Mouse (Mus musculus): ENCODE results near the gene Aplp2. TPM values are rescaled to one million over a fixed set of nuclear protein-coding genes. Genes with fewer than 3 reads are reported as not detected.

Aplp2 gene
- 167 and 182 TPM in 2 replicates for polyA plus RNA-seq (2014; fragmentation: Nextera tagmentation; extraction: Ambion mirVana)

DNA sequence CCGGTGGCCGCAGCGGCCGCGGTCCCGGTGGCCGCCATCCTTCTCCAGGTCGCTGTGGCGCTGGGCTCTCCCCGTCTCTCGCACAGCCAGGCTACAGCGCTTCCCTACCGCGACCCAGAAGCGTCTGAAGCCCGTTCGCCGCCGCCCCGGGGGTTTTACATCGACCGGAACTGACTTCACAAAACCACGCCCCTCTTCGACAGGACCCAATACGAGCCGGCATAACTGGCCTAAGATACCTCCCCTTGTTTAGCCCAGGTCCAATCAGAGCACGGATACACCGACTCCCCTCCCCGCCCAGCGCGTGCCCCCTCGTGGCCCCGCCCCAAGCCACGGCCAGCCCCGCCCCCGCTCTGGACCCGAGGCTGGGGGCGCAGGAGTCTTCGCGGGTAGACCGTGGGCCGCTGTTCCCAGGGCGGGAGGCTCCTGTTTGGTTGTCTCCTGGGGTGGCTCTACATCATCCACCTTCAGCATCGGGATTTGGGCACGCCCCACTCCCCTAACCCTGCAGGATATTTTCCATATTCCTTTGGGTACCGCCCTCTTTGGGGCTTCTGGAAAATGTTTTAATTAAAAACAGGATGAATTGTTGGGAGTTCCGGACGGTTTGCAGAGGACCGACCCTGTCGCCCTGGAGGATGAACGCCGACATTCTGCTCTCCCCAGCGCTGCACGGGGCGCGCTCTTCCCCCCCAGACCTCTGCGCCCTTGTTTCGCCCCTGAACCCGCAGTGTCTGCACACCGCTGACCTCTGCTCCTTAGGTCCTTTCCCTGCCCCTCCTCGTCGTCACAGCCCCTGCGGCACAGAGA, at the start of gene Aplp2:
Aplp2 (minus strand) TSS at position 126 of the 810 bp plus-strand sequence.
- Histone ChIP-seq H3K36me3 (ENCODE audit: control insufficient read depth, insufficient read depth, low read length) (no peaks in the 10 kb centered on the region), H3K9me3 (ENCODE audit: control insufficient read depth, low read length) (no peaks in the 10 kb centered on the region), H3K4me3 (ENCODE audit: low read depth, low read length) (peak within 1 kb of the TSS; percentile 96), H3K27ac (replicated peaks; ENCODE audit: low read depth, low read length) (peak within 1 kb of the TSS; percentile 86), H3K4me2 (ENCODE audit: low read depth, severe bottlenecking) (peak within 1 kb of the TSS; percentile 86), H3K4me1 (ENCODE audit: control insufficient read depth, insufficient read depth, low read length) (peaks cover 4% of the 10 kb centered on the region; the same call in 1 of the 2 replicates), H3K9ac (ENCODE audit: low read length) (peak within 1 kb of the TSS; percentile 83), H3K27me3 (ENCODE audit: control insufficient read depth, insufficient read depth, low read length) (no peaks in the 10 kb centered on the region)
- peak; percentile 98 for DNase-seq (ENCODE audit: low spot score)
- WGBS = under 1% methylated on average over 63 of the region's 63 CpGs
- ATAC-seq (ENCODE audit: insufficient number of reproducible peaks, low FRiP score, low TSS enrichment, low read depth) = peak; percentile 100

DNA sequence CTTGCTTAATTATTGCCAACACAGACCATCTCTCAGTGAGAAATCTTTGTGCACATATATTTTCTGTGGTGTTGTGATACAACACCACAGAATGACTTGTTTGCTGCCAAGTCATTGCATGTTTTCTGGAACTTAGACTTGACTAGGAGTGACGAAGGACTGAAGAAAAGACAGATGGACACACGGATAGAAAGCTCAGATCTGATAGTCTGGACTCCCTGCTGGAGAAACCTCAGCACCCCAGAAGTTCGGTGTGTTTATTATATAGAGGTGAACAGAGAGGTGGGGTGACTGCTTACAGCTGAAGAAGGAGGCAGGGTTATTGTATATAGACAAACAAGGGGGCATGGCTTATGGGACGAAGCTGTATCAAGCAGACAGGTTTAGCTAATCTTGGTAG, 48.6 kb upstream of the Aplp2 start:
- Histone ChIP-seq H3K36me3 (ENCODE audit: control insufficient read depth, insufficient read depth, low read length) (no peaks in the 10 kb centered on the region), H3K4me2 (ENCODE audit: low read depth, severe bottlenecking) (no peak overlapping the region), H3K4me3 (ENCODE audit: low read depth, low read length) (no peak overlapping the region), H3K27ac (replicated peaks; ENCODE audit: low read depth, low read length) (no peak overlapping the region), H3K27me3 (ENCODE audit: control insufficient read depth, insufficient read depth, low read length) (no peaks in the 10 kb centered on the region), H3K9me3 (ENCODE audit: control insufficient read depth, low read length) (no peaks in the 10 kb centered on the region), H3K4me1 (ENCODE audit: control insufficient read depth, insufficient read depth, low read length) (no peaks in the 10 kb centered on the region), H3K9ac (ENCODE audit: low read length) (no peak overlapping the region)
- no peak for ATAC-seq (ENCODE audit: insufficient number of reproducible peaks, low FRiP score, low TSS enrichment, low read depth)
- 82% methylated on average over 4 of the region's 4 CpGs for WGBS
- DNase-seq (ENCODE audit: low spot score) = no peak

GRCm38 (mm10) chr9:31258237-31258636, 46.6 kb upstream of the Aplp2 start:
- 79% methylated on average over 3 of the region's 3 CpGs for WGBS
- Histone ChIP-seq H3K4me3 (ENCODE audit: low read depth, low read length) (no peak overlapping the region), H3K9ac (ENCODE audit: low read length) (no peak overlapping the region), H3K27ac (replicated peaks; ENCODE audit: low read depth, low read length) (no peak overlapping the region), H3K4me1 (ENCODE audit: control insufficient read depth, insufficient read depth, low read length) (no peaks in the 10 kb centered on the region), H3K9me3 (ENCODE audit: control insufficient read depth, low read length) (no peaks in the 10 kb centered on the region), H3K36me3 (ENCODE audit: control insufficient read depth, insufficient read depth, low read length) (no peaks in the 10 kb centered on the region), H3K27me3 (ENCODE audit: control insufficient read depth, insufficient read depth, low read length) (no peaks in the 10 kb centered on the region), H3K4me2 (ENCODE audit: low read depth, severe bottlenecking) (no peak overlapping the region)
- DNase-seq (ENCODE audit: low spot score) (no peak), ATAC-seq (ENCODE audit: insufficient number of reproducible peaks, low FRiP score, low TSS enrichment, low read depth) (no peak)

- no peak overlapping the region for H3K4me2 ChIP-seq (ENCODE audit: low read depth, severe bottlenecking)
- 86% methylated on average over 7 of the region's 7 CpGs for WGBS
- H3K4me1 ChIP-seq (ENCODE audit: control insufficient read depth, insufficient read depth, low read length) = no peaks in the 10 kb centered on the region
- H3K27ac ChIP-seq (replicated peaks; ENCODE audit: low read depth, low read length) = no peak overlapping the region
- no peaks in the 10 kb centered on the region for H3K36me3 ChIP-seq (ENCODE audit: control insufficient read depth, insufficient read depth, low read length)
- no peak for ATAC-seq (ENCODE audit: insufficient number of reproducible peaks, low FRiP score, low TSS enrichment, low read depth)
- H3K4me3 ChIP-seq (ENCODE audit: low read depth, low read length) = no peak overlapping the region
- no peak overlapping the region for H3K9ac ChIP-seq (ENCODE audit: low read length)
- H3K27me3 ChIP-seq (ENCODE audit: control insufficient read depth, insufficient read depth, low read length) = no peaks in the 10 kb centered on the region
- H3K9me3 ChIP-seq (ENCODE audit: control insufficient read depth, low read length) = no peaks in the 10 kb centered on the region
- no peak for DNase-seq (ENCODE audit: low spot score)
These were observed 44.3 kb upstream of the Aplp2 start for GRCm38 (mm10) chr9:31255953-31256352.

DNA sequence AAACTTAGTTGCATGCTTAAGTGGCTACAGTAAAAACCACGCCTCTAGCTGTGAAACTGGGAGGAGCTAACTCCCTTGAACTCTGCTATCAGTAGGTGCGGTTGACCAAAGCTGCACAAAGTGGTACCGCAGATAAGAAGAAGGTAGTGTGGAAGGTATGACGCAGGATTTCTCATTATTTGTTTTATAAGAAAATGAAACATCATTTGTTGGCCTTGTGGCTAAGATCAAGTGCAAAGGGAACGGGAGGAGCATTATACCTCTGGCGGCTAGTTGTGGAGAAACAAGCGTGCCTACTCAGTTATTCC, 43.0 kb upstream of the Aplp2 start:
- Histone ChIP-seq H3K4me1 (ENCODE audit: control insufficient read depth, insufficient read depth, low read length) (no peaks in the 10 kb centered on the region), H3K27ac (replicated peaks; ENCODE audit: low read depth, low read length) (no peak overlapping the region), H3K9ac (ENCODE audit: low read length) (no peak overlapping the region), H3K4me3 (ENCODE audit: low read depth, low read length) (no peak overlapping the region), H3K27me3 (ENCODE audit: control insufficient read depth, insufficient read depth, low read length) (no peaks in the 10 kb centered on the region), H3K9me3 (ENCODE audit: control insufficient read depth, low read length) (no peaks in the 10 kb centered on the region), H3K36me3 (ENCODE audit: control insufficient read depth, insufficient read depth, low read length) (no peaks in the 10 kb centered on the region), H3K4me2 (ENCODE audit: low read depth, severe bottlenecking) (no peak overlapping the region)
- ATAC-seq (ENCODE audit: insufficient number of reproducible peaks, low FRiP score, low TSS enrichment, low read depth) (no peak), DNase-seq (ENCODE audit: low spot score) (no peak)
- 87% methylated on average over 7 of the region's 7 CpGs for WGBS

GRCm38 (mm10) chr9:31253866-31254696, 42.5 kb upstream of the Aplp2 start:
- DNase-seq (ENCODE audit: low spot score) (no peak), ATAC-seq (ENCODE audit: insufficient number of reproducible peaks, low FRiP score, low TSS enrichment, low read depth) (no peak)
- Histone ChIP-seq H3K4me2 (ENCODE audit: low read depth, severe bottlenecking) (no peak overlapping the region), H3K27me3 (ENCODE audit: control insufficient read depth, insufficient read depth, low read length) (no peaks in the 10 kb centered on the region), H3K27ac (replicated peaks; ENCODE audit: low read depth, low read length) (no peak overlapping the region), H3K9ac (ENCODE audit: low read length) (no peak overlapping the region), H3K4me3 (ENCODE audit: low read depth, low read length) (no peak overlapping the region), H3K9me3 (ENCODE audit: control insufficient read depth, low read length) (no peaks in the 10 kb centered on the region), H3K36me3 (ENCODE audit: control insufficient read depth, insufficient read depth, low read length) (no peaks in the 10 kb centered on the region), H3K4me1 (ENCODE audit: control insufficient read depth, insufficient read depth, low read length) (no peaks in the 10 kb centered on the region)
- 77% methylated on average over 11 of the region's 11 CpGs for WGBS

DNA sequence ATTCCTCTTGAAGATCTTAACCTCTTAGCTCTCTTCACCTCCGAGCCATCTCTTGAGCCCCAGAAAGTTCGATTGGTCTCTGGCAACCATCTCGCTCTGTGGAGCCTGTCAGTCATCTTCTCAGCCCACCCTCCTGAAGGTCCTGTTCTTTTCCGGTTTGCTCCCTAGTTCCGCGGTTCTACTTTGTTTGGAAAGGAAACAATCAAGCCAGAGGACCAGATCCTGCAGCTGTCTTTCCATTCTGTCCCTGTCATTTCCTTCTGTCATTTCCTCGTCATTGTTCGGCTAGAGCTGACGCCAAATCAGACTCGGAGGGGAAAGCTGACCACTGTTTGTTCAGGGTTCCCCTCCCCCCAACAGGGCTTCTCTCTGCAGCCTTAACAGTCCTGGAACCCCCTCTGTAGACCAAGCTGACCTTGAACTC, 41.7 kb upstream of the Aplp2 start:
- Histone ChIP-seq H3K27ac (replicated peaks; ENCODE audit: low read depth, low read length) (no peak overlapping the region), H3K4me3 (ENCODE audit: low read depth, low read length) (no peak overlapping the region), H3K9ac (ENCODE audit: low read length) (no peak overlapping the region), H3K4me1 (ENCODE audit: control insufficient read depth, insufficient read depth, low read length) (no peaks in the 10 kb centered on the region), H3K27me3 (ENCODE audit: control insufficient read depth, insufficient read depth, low read length) (no peaks in the 10 kb centered on the region), H3K36me3 (ENCODE audit: control insufficient read depth, insufficient read depth, low read length) (no peaks in the 10 kb centered on the region), H3K9me3 (ENCODE audit: control insufficient read depth, low read length) (no peaks in the 10 kb centered on the region), H3K4me2 (ENCODE audit: low read depth, severe bottlenecking) (no peak overlapping the region)
- no peak for ATAC-seq (ENCODE audit: insufficient number of reproducible peaks, low FRiP score, low TSS enrichment, low read depth)
- no peak for DNase-seq (ENCODE audit: low spot score)
- WGBS = 68% methylated on average over 10 of the region's 10 CpGs

DNA sequence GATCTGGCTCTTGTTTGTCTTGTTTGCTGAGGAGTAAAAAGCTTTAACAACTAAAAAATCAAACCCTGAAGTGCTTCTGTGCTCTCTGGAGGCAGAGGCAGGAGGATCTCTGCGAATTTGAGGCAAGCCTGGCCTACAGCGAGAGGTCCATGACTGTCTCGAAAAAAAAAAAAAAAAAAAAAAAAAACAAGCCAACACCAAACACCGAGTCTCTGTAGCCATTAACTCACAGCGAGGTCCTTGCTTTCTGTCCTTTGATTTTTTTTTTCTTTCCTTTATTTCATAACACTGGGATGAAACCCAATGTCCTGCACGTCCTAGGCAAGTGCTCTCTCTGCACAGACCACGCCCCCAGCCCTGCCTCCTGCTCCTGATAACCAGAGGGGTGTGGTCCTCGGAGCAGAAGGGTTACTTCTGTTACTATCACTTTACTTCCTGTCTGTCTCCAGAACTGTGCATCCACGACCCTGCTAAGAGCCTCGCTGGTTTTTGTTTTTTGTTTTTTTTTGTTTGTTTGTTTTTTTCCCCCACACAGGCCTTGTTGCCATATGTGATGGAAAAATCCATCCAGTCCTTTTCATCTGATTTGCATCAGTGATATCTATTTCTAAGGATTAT, 40.7 kb upstream of the Aplp2 start:
- DNase-seq (ENCODE audit: low spot score) (no peak), ATAC-seq (ENCODE audit: insufficient number of reproducible peaks, low FRiP score, low TSS enrichment, low read depth) (no peak)
- no peak overlapping the region for H3K4me3 ChIP-seq (ENCODE audit: low read depth, low read length)
- H3K27me3 ChIP-seq (ENCODE audit: control insufficient read depth, insufficient read depth, low read length) = no peaks in the 10 kb centered on the region
- WGBS = 85% methylated on average over 10 of the region's 10 CpGs
- H3K4me1 ChIP-seq (ENCODE audit: control insufficient read depth, insufficient read depth, low read length) = no peaks in the 10 kb centered on the region
- no peak overlapping the region for H3K27ac ChIP-seq (replicated peaks; ENCODE audit: low read depth, low read length)
- H3K9me3 ChIP-seq (ENCODE audit: control insufficient read depth, low read length) = no peaks in the 10 kb centered on the region
- no peaks in the 10 kb centered on the region for H3K36me3 ChIP-seq (ENCODE audit: control insufficient read depth, insufficient read depth, low read length)
- H3K9ac ChIP-seq (ENCODE audit: low read length) = no peak overlapping the region
- H3K4me2 ChIP-seq (ENCODE audit: low read depth, severe bottlenecking) = no peak overlapping the region
